Mouse (Mus musculus): ENCODE data around the gene Dnajb12. TPM values are rescaled to one million over a fixed set of nuclear protein-coding genes. Genes with fewer than 3 reads are reported as not detected.

Gene Dnajb12
- polyA plus RNA-seq, 1 experiment from 2014 or later: 28.6 TPM

- no peak for ATAC-seq (ENCODE audit: insufficient number of reproducible peaks, insufficient read depth, low FRiP score, low read depth)
- no peaks in the 10 kb centered on the region for H3K36me3 ChIP-seq (ENCODE audit: control insufficient read depth, insufficient read depth, low read length)
- 85% methylated on average over 5 of the region's 5 CpGs for WGBS
These were observed 59.3 kb downstream of the Dnajb12 start for GRCm38 (mm10) chr10:59938662-59939061.

GRCm38 (mm10) chr10:59939081-59939480, 59.7 kb downstream of the Dnajb12 start:
- Histone ChIP-seq H3K4me1 (ENCODE audit: control insufficient read depth in 2 of 2, insufficient read depth in 2 of 2, low read length in 2 of 2) (peaks cover 16% of the 10 kb centered on the region in 2 experiments), H3K9ac (ENCODE audit: low read length) (no peak overlapping the region), H3K4me3 (ENCODE audit: control insufficient read depth in 1 of 2, insufficient read depth in 1 of 2, low read depth in 1 of 2, low read length in 2 of 2) (no peak overlapping the region), H3K4me2 (ENCODE audit: low read length) (no peak overlapping the region), H3K9me3 (ENCODE audit: control insufficient read depth, low read length) (no peaks in the 10 kb centered on the region), H3K27ac (replicated peaks in 1 of 2; ENCODE audit: control insufficient read depth in 1 of 2, insufficient read depth in 1 of 2, low read depth in 2 of 2, low read length in 2 of 2) (no peak overlapping the region), H3K36me3 (ENCODE audit: control insufficient read depth, insufficient read depth, low read length) (no peaks in the 10 kb centered on the region), H3K27me3 (ENCODE audit: control insufficient read depth, insufficient read depth, low read length) (no peaks in the 10 kb centered on the region)
- 88% methylated on average over 1 of the region's 1 CpGs for WGBS
- no peak for ATAC-seq (ENCODE audit: insufficient number of reproducible peaks, insufficient read depth, low FRiP score, low read depth)

More at GRCm38 (mm10) chr10:59938662-59939061, 59.3 kb downstream of the Dnajb12 start:
- Histone ChIP-seq H3K4me2 (ENCODE audit: low read length) (no peak overlapping the region), H3K4me1 (ENCODE audit: control insufficient read depth in 2 of 2, insufficient read depth in 2 of 2, low read length in 2 of 2) (peaks cover 15 to 16% of the 10 kb centered on the region in 2 experiments), H3K27ac (replicated peaks in 1 of 2; ENCODE audit: control insufficient read depth in 1 of 2, insufficient read depth in 1 of 2, low read depth in 2 of 2, low read length in 2 of 2) (no peak overlapping the region), H3K27me3 (ENCODE audit: control insufficient read depth, insufficient read depth, low read length) (no peaks in the 10 kb centered on the region), H3K4me3 (ENCODE audit: control insufficient read depth in 1 of 2, insufficient read depth in 1 of 2, low read depth in 1 of 2, low read length in 2 of 2) (no peak overlapping the region), H3K9ac (ENCODE audit: low read length) (no peak overlapping the region), H3K9me3 (ENCODE audit: control insufficient read depth, low read length) (no peaks in the 10 kb centered on the region)

GRCm38 (mm10) chr10:59942281-59942846, 63.0 kb downstream of the Dnajb12 start:
- no peaks in the 10 kb centered on the region for H3K9me3 ChIP-seq (ENCODE audit: control insufficient read depth, low read length)
- no peaks in the 10 kb centered on the region for H3K36me3 ChIP-seq (ENCODE audit: control insufficient read depth, insufficient read depth, low read length)
- H3K4me2 ChIP-seq (ENCODE audit: low read length): peak overlapping the region; percentile 72
- H3K27me3 ChIP-seq (ENCODE audit: control insufficient read depth, insufficient read depth, low read length): no peaks in the 10 kb centered on the region
- ATAC-seq (ENCODE audit: insufficient number of reproducible peaks, insufficient read depth, low FRiP score, low read depth): no peak
- 43% methylated on average over 21 of the region's 21 CpGs for WGBS
- peaks cover 10 to 16% of the 10 kb centered on the region in 2 experiments for H3K4me1 ChIP-seq (ENCODE audit: control insufficient read depth in 2 of 2, insufficient read depth in 2 of 2, low read length in 2 of 2)
- H3K4me3 ChIP-seq (ENCODE audit: control insufficient read depth in 1 of 2, insufficient read depth in 1 of 2, low read depth in 1 of 2, low read length in 2 of 2): peak overlapping the region; percentile 30 to 31; a peak in 3 of 4 replicates
- peak overlapping the region; percentile 74 to 81; a peak in 1 of 4 replicates for H3K27ac ChIP-seq (replicated peaks in 1 of 2; ENCODE audit: control insufficient read depth in 1 of 2, insufficient read depth in 1 of 2, low read depth in 2 of 2, low read length in 2 of 2)
- H3K9ac ChIP-seq (ENCODE audit: low read length): peak overlapping the region; percentile 63

GRCm38 (mm10) chr10:59942847-59943420, 63.6 kb downstream of the Dnajb12 start:
- H3K4me3 ChIP-seq (ENCODE audit: control insufficient read depth in 1 of 2, insufficient read depth in 1 of 2, low read depth in 1 of 2, low read length in 2 of 2): peak overlapping the region; percentile 30 to 31
- WGBS: 2% methylated on average over 16 of the region's 16 CpGs
- no peaks in the 10 kb centered on the region for H3K36me3 ChIP-seq (ENCODE audit: control insufficient read depth, insufficient read depth, low read length)
- H3K4me1 ChIP-seq (ENCODE audit: control insufficient read depth in 2 of 2, insufficient read depth in 2 of 2, low read length in 2 of 2): peaks cover 10 to 21% of the 10 kb centered on the region in 2 experiments
- peak overlapping the region; percentile 63 for H3K9ac ChIP-seq (ENCODE audit: low read length)
- peak; percentile 27; the same call in 1 of the 2 replicates for ATAC-seq (ENCODE audit: insufficient number of reproducible peaks, insufficient read depth, low FRiP score, low read depth)
- peak overlapping the region; percentile 72 for H3K4me2 ChIP-seq (ENCODE audit: low read length)
- no peaks in the 10 kb centered on the region for H3K9me3 ChIP-seq (ENCODE audit: control insufficient read depth, low read length)
- H3K27ac ChIP-seq (replicated peaks in 1 of 2; ENCODE audit: control insufficient read depth in 1 of 2, insufficient read depth in 1 of 2, low read depth in 2 of 2, low read length in 2 of 2): peak overlapping the region; percentile 74 to 81
- no peaks in the 10 kb centered on the region for H3K27me3 ChIP-seq (ENCODE audit: control insufficient read depth, insufficient read depth, low read length)

- H3K4me2 ChIP-seq (ENCODE audit: low read length): peak overlapping the region; percentile 72
- H3K9me3 ChIP-seq (ENCODE audit: control insufficient read depth, low read length): no peaks in the 10 kb centered on the region
- no peaks in the 10 kb centered on the region for H3K36me3 ChIP-seq (ENCODE audit: control insufficient read depth, insufficient read depth, low read length)
- peak overlapping the region; percentile 30 to 31 for H3K4me3 ChIP-seq (ENCODE audit: control insufficient read depth in 1 of 2, insufficient read depth in 1 of 2, low read depth in 1 of 2, low read length in 2 of 2)
- H3K4me1 ChIP-seq (ENCODE audit: control insufficient read depth in 2 of 2, insufficient read depth in 2 of 2, low read length in 2 of 2): peaks cover 11 to 26% of the 10 kb centered on the region in 2 experiments
- H3K9ac ChIP-seq (ENCODE audit: low read length): peak overlapping the region; percentile 63
- 8% methylated on average over 13 of the region's 13 CpGs for WGBS
- H3K27me3 ChIP-seq (ENCODE audit: control insufficient read depth, insufficient read depth, low read length): no peaks in the 10 kb centered on the region
- ATAC-seq (ENCODE audit: insufficient number of reproducible peaks, insufficient read depth, low FRiP score, low read depth): peak; percentile 73
- peak overlapping the region; percentile 74 to 81 for H3K27ac ChIP-seq (replicated peaks in 1 of 2; ENCODE audit: control insufficient read depth in 1 of 2, insufficient read depth in 1 of 2, low read depth in 2 of 2, low read length in 2 of 2)
These were observed 64.1 kb downstream of the Dnajb12 start for GRCm38 (mm10) chr10:59943421-59943989.

- Histone ChIP-seq H3K9ac (ENCODE audit: low read length) (no peak overlapping the region), H3K27ac (replicated peaks in 1 of 2; ENCODE audit: control insufficient read depth in 1 of 2, insufficient read depth in 1 of 2, low read depth in 2 of 2, low read length in 2 of 2) (no peak overlapping the region), H3K27me3 (ENCODE audit: control insufficient read depth, insufficient read depth, low read length) (no peaks in the 10 kb centered on the region), H3K36me3 (ENCODE audit: control insufficient read depth, insufficient read depth, low read length) (peaks cover 14% of the 10 kb centered on the region; the same call in 1 of the 2 replicates), H3K4me3 (ENCODE audit: control insufficient read depth in 1 of 2, insufficient read depth in 1 of 2, low read depth in 1 of 2, low read length in 2 of 2) (no peak overlapping the region), H3K4me1 (ENCODE audit: control insufficient read depth in 2 of 2, insufficient read depth in 2 of 2, low read length in 2 of 2) (peaks cover 23 to 45% of the 10 kb centered on the region in 2 experiments), H3K4me2 (ENCODE audit: low read length) (no peak overlapping the region), H3K9me3 (ENCODE audit: control insufficient read depth, low read length) (no peaks in the 10 kb centered on the region)
- ATAC-seq (ENCODE audit: insufficient number of reproducible peaks, insufficient read depth, low FRiP score, low read depth): no peak
- WGBS: 88% methylated on average over 3 of the region's 3 CpGs
These were observed 66.1 kb downstream of the Dnajb12 start for GRCm38 (mm10) chr10:59945416-59945815.

DNA sequence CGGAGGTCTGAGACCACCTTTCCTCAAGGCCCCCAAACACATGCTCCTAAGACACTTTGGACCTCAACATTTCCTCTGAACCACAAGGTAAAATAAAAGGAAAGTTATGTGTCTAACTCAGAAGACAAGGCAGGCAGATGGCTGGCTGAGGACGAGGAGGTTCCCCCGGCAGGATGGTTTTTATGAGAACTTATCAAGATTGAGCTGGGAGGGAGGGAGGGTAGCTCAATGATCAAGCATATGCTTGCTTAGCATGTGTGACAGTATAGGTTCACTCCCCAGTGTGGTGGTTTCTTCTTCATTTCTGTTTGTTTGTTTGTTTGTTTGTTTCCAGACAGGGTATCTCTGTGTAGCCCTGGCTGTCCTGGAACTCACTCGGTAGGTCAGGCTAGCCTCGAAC, 67.0 kb downstream of the Dnajb12 start:
- no peak for ATAC-seq (ENCODE audit: insufficient number of reproducible peaks, insufficient read depth, low FRiP score, low read depth)
- Histone ChIP-seq H3K27ac (replicated peaks in 1 of 2; ENCODE audit: control insufficient read depth in 1 of 2, insufficient read depth in 1 of 2, low read depth in 2 of 2, low read length in 2 of 2) (no peak overlapping the region), H3K27me3 (ENCODE audit: control insufficient read depth, insufficient read depth, low read length) (no peaks in the 10 kb centered on the region), H3K9me3 (ENCODE audit: control insufficient read depth, low read length) (no peaks in the 10 kb centered on the region), H3K36me3 (ENCODE audit: control insufficient read depth, insufficient read depth, low read length) (peaks cover 14% of the 10 kb centered on the region; the same call in 1 of the 2 replicates), H3K4me3 (ENCODE audit: control insufficient read depth in 1 of 2, insufficient read depth in 1 of 2, low read depth in 1 of 2, low read length in 2 of 2) (no peak overlapping the region), H3K9ac (ENCODE audit: low read length) (no peak overlapping the region), H3K4me2 (ENCODE audit: low read length) (no peak overlapping the region), H3K4me1 (ENCODE audit: control insufficient read depth in 2 of 2, insufficient read depth in 2 of 2, low read length in 2 of 2) (peaks cover 23 to 47% of the 10 kb centered on the region in 2 experiments)
- WGBS: 87% methylated on average over 5 of the region's 5 CpGs

Data from heart, embryonic 14.5 days (tissue).